ENCODE assay signal across 8 mouse cellular contexts in genomic region chr2:134549770-134550169, GRCm38 (mm10). TPM values are rescaled to one million over a fixed set of nuclear protein-coding genes. Genes with fewer than 3 reads are reported as not detected.
DNase-seq lines count a peak whose midpoint lies in the region; ATAC-seq and TF ChIP-seq lines count a peak whose summit lies in the region.

No protein-coding gene starts in this region.

- ATAC-seq in kidney, embryonic 15.5 days (replicated peaks; ENCODE audit: low FRiP score) = no peak
- ATAC-seq in G1E (ENCODE audit: extremely low read depth, insufficient number of reproducible peaks, low FRiP score, poor library complexity, severe bottlenecking) = peak; percentile 60; the same call in 1 of the 2 replicates
- peak; percentile 67; the same call in 1 of the 2 replicates for ATAC-seq in frontal cortex, adult (ENCODE audit: low TSS enrichment)

- H3K9ac ChIP-seq in kidney, embryonic 15.5 days = no peak overlapping the region

- no peak for TF ChIP-seq CTCF in G1E (IDR thresholded peaks at IDR 0.05; ENCODE audit: low read depth, low read length)

- DNase-seq in kidney, adult 18-20 months = peak; percentile 49
- DNase-seq in G1E (ENCODE audit: low spot score) = no peak
- DNase-seq in c-Kit-positive CD71-positive TER-119-positive erythroid progenitor cells, embryonic 14.5 days (ENCODE audit: low spot score) = peak; percentile 41
- peak; percentile 25 for DNase-seq in layer of hippocampus, adult 9-11 months
- peak; percentile 42 for DNase-seq in mesoderm, embryonic 11.5 days (ENCODE audit: low read depth, low spot score)
- peak; percentile 72 for DNase-seq in thymus, postnatal 4 days

- no peak overlapping the region for H3K4me3 ChIP-seq in kidney, embryonic 15.5 days (replicated peaks)
- H3K4me3 ChIP-seq in G1E (ENCODE audit: low read depth, low read length) = no peak overlapping the region

- no peaks in the 10 kb centered on the region for H3K9me3 ChIP-seq in kidney, embryonic 15.5 days (replicated peaks)
- H3K9me3 ChIP-seq in G1E (replicated peaks) = no peaks in the 10 kb centered on the region

- H3K27ac ChIP-seq in kidney, embryonic 15.5 days = no peak overlapping the region

- H3K36me3 ChIP-seq in kidney, embryonic 15.5 days = no peaks in the 10 kb centered on the region
- no peaks in the 10 kb centered on the region for H3K36me3 ChIP-seq in G1E (replicated peaks)

- H3K4me2 ChIP-seq in kidney, embryonic 15.5 days = no peak overlapping the region

- H3K27me3 ChIP-seq in kidney, embryonic 15.5 days = no peaks in the 10 kb centered on the region; the same call in 1 of the 2 replicates
- no peaks in the 10 kb centered on the region for H3K27me3 ChIP-seq in G1E (ENCODE audit: insufficient read depth, low read length)

- no peaks in the 10 kb centered on the region for H3K4me1 ChIP-seq in kidney, embryonic 15.5 days
- H3K4me1 ChIP-seq in G1E (ENCODE audit: insufficient read depth, low read depth, low read length) = no peaks in the 10 kb centered on the region

- 25% methylated on average over 4 of the region's 4 CpGs for WGBS in kidney, embryonic 15.5 days

RNA-seq across cellular contexts. Expression of gene Hao1, which starts 4.4 kb away (rescaled TPM):
- polyA plus RNA-seq in kidney, embryonic 15.5 days (2015; fragmentation: Nextera tagmentation; extraction: Ambion mirVana) = not detected in 2 replicates
- not detected in 2 replicates for total RNA-seq in G1E (2014; fragmentation: Nextera tagmentation)
- 0.17 TPM in 1 of 2 replicates, not detected in the other for total RNA-seq in G1E (2017)
- not detected in 2 replicates for polyA plus RNA-seq in G1E (2012)
